Mouse (Mus musculus): ENCODE measurements around the gene Noto.
A peak's percentile ranks its signal among the peaks of the same experiment; 100 is the strongest.

Gene Noto

GRCm38 (mm10) chr6:85423836-85424379, at the start of gene Noto:
Gene Noto, plus strand, starts transcription at chr6:85423886.
- no peak for DNase-seq (ENCODE audit: low spot score in 2 of 2)

DNA sequence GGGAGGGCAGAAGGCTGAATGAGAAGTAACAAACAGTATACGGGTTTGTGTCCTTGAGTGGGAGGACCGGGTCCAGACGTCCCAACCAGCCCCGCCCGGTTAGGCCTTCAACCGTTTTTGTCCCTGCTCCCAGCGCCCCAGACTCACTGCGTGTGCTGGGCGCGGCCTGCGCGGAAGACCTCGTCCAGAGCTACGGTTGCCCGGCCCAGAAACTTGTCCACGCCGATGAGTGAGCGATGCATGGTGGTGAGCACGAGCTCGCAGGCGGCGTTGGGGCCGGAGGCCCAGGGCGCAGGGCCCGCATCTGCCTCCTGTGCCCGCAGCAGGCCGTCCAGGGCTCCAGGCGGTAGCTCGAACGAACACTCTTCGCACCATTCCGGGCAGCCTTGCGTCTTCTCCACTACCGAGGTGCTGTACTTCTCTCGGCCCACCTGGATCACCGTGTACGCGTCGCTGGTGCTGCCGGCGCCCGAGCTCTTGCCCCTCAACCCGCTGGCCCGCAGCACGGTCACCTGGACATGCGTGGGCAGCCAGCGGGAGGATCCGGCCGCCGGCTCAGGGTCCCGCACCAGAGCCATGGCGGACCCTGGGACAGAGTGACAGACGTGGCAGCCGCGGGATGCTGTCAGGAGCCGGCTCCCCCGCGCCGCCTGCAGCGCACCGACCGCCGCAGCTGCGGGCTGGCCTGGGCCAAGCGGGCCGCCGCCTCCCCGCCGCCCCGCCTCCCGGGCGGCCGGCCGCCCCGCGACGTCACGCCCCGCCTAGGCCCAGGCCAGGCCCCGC, 49.5 kb upstream of the Noto start, which contains the start of gene Rab11fip5:
Gene Rab11fip5 (minus strand): TSS at position 684 of the 783 bp plus-strand sequence.
- no peak for DNase-seq (ENCODE audit: low spot score in 2 of 2)

- peak; percentile 91 to 94 for DNase-seq (ENCODE audit: low spot score in 2 of 2)
Measured at GRCm38 (mm10) chr6:85374734-85375114, 49.0 kb upstream of the Noto start.

GRCm38 (mm10) chr6:85377066-85377734, 46.5 kb upstream of the Noto start:
- DNase-seq (ENCODE audit: low spot score in 2 of 2) = no peak

- no peak for DNase-seq (ENCODE audit: low spot score in 2 of 2)
Measured at GRCm38 (mm10) chr6:85377876-85378275, 45.8 kb upstream of the Noto start.

GRCm38 (mm10) chr6:85378629-85379028, 45.1 kb upstream of the Noto start:
- no peak for DNase-seq (ENCODE audit: low spot score in 2 of 2)

DNA sequence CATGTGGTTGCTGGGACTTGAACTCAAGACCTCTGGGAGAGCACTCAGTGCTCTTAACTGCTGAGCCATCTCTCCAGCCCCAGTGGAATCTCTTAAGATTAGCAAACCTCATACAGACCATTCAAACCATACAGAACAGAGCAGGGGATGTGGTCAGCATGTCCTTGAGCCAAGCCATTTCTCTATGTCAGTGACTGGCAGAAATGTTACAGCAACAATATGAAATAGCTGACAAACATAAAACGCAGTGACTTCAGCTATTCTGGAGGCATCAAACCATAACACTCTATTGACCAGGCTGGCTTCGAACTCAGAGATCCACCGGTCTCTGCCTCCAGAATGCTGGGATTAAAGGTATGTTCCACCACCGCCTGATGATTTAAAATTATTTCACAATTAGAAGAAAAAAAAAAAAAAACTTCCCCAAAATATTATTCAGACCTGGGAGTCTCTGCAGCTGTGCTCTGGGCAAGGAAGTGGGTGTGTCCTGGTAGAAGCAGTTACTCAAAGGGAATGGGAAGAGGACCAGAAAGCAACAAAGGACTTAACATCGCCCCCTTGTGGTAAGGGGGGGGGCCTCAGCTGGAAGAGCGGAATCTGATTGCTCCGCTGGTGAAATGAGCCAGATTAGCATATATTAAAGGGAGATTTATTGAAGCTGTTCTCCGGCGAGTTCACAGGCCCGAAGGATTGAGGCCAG, 43.3 kb upstream of the Noto start:
- DNase-seq (ENCODE audit: low spot score in 2 of 2) = peak; percentile 70

GRCm38 (mm10) chr6:85380901-85381647, 42.6 kb upstream of the Noto start:
- DNase-seq (ENCODE audit: low spot score in 2 of 2) = no peak

DNA sequence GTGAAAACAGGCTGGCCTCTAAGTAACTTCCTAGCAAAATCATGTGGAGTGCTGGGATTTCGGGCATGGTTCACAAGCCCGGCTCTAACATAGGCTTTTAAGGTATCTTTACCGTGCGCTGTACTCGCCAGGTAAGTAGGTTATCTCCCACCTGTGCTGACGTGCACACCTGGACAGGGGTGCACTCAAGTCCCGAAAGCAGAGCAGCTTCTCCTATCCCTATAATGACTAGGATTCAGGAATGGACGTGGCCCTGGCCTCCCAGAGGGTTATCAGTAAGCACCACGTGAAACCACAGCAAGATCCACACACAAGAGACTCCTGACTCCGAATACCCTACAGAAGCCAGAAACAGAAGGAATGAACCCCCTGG, 42.1 kb upstream of the Noto start:
- no peak for DNase-seq (ENCODE audit: low spot score in 2 of 2)

- DNase-seq (ENCODE audit: low spot score in 2 of 2) = no peak
Measured at GRCm38 (mm10) chr6:85382791-85383190, 40.9 kb upstream of the Noto start.

DNA sequence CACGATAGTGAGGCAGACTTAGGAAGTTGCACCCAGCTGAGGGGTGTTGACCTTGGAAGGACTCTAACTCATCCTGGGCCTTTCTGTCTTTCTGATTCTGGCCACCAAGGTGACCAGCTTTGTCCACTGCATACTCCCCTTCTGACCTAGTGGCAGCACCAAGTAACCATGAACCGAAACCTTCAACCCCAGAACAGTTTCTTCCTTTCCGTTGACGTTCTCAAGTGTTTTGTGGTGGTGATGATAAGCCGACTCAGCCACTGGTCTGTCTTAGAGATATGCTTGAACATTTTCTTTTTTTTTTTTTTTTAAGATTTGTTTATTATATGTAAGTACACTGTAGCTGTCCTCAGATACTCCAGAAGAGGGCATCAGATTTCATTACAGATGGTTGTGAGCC, 35.1 kb upstream of the Noto start:
- DNase-seq (ENCODE audit: low spot score in 2 of 2) = no peak

GRCm38 (mm10) chr6:85391803-85392202, 31.9 kb upstream of the Noto start:
- peak in 1 of 2 experiments; percentile 68 for DNase-seq (ENCODE audit: low spot score in 2 of 2)

- DNase-seq (ENCODE audit: low spot score in 2 of 2) = no peak
Measured at GRCm38 (mm10) chr6:85395360-85395759, 28.3 kb upstream of the Noto start.

GRCm38 (mm10) chr6:85397165-85397564, 26.5 kb upstream of the Noto start:
- DNase-seq (ENCODE audit: low spot score in 2 of 2) = no peak

- no peak for DNase-seq (ENCODE audit: low spot score in 2 of 2)
Measured at GRCm38 (mm10) chr6:85399715-85400114, 24.0 kb upstream of the Noto start.

DNA sequence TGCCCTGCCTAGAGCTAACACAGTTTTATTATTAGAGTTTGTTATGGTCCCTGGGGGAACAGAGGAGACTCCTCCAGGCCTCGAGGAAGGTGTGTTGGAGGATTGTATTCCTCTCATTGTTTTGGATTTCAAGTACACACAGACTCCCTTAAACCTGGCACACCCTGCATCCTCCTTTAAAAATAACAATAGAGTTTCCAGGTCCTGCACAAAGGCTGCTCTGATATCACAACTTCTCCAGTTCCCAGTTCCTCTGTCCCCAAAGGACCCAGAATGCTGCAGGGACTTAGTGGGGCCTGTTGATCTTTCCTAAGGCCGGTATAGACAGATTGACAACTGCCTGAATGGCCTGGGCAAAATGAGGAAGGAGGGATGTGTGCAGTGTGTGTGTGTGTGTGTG, 21.1 kb upstream of the Noto start:
- DNase-seq (ENCODE audit: low spot score in 2 of 2) = no peak

- no peak for DNase-seq (ENCODE audit: low spot score in 2 of 2)
Measured at GRCm38 (mm10) chr6:85403039-85403438, 20.6 kb upstream of the Noto start.

DNA sequence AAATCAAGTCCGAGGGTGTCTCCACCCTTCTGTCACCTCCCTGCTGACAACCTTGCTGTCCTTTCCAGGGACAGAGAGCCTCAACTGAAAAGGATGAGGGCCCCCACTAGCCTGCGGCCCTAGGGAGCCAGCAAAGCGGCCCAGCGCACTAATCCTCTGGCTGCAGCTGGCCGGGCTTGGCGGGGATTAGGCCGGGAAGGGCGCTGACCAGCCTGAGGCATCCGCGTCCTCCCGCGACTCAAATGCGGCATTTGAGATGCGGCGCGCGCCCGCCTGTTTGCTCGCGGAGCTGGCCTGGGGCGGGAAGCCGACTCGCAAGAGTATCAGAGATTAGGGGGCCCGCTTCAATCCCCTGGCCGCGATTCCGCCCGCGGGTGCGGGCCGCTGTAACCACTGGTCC, 14.7 kb upstream of the Noto start:
- DNase-seq (ENCODE audit: low spot score in 2 of 2) = no peak

GRCm38 (mm10) chr6:85410771-85411273, 12.9 kb upstream of the Noto start:
- peak in 1 of 2 experiments; percentile 53 for DNase-seq (ENCODE audit: low spot score in 2 of 2)

GRCm38 (mm10) chr6:85415829-85416228, 7.9 kb upstream of the Noto start:
- no peak for DNase-seq (ENCODE audit: low spot score in 2 of 2)

DNA sequence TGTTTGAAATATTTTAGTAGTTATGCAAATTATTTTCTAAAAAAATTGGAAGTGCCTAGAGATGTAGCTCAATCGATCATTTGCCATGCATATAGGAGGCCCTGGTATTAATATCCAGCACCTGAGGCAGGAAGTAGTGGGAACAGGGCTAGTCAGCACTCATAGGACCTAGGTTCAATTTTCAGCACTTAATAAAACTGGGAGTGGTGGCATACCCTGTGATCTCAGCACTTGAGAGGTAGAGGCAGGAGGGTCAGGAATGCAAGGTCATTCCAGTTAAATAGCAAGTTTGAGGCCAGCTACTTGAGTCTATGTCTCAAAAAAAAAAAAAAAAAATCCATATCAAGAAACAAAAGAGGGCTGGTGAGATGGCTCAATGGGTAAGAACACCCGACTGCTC, 4.5 kb upstream of the Noto start:
- DNase-seq (ENCODE audit: low spot score in 2 of 2) = no peak
